Mouse (Mus musculus) embryonic facial prominence, embryonic 11.5 days (tissue): ENCODE data around the gene Rnaseh2b. TPM values are rescaled to one million over a fixed set of nuclear protein-coding genes. Genes with fewer than 3 reads are reported as not detected.

ENCODE experiments used
- ATAC-seq: fragments of 200-750 bp; cut with Nextera tagmentation; replicated peaks from 2 replicates; pipeline ENCODE4 v1.8.0; 2017; ENCODE audit warnings: low read depth; ENCODE audit not compliant: insufficient number of reproducible peaks, low FRiP score, low TSS enrichment
- DNase-seq: peaks from one replicate; pipeline ENCODE4 v3.0.0-alpha.2; 2015; ENCODE audit warnings: low spot score
- H3K27ac ChIP-seq: fragments of 300-500 bp; sonication (generic); replicated peaks from 2 replicates; pipeline ENCODE4 v1.5.1; 2014; ENCODE audit warnings: mild to moderate bottlenecking, low read depth, low read length, control low read depth
- H3K27me3 ChIP-seq: fragments of 300-500 bp; sonication (generic); 2 replicates; pipeline ENCODE4 v1.6.1; 2014; ENCODE audit warnings: mild to moderate bottlenecking, low read length, moderate library complexity, mixed read lengths; ENCODE audit not compliant: control insufficient read depth, insufficient read depth
- H3K36me3 ChIP-seq: fragments of 300-500 bp; sonication (generic); replicated peaks from 2 replicates; pipeline ENCODE4 v1.6.1; 2014; ENCODE audit warnings: low read depth, mild to moderate bottlenecking, low read length, moderate library complexity, mixed read lengths; ENCODE audit not compliant: control insufficient read depth, insufficient read depth
- H3K4me1 ChIP-seq: fragments of 300-500 bp; sonication (generic); 2 replicates; pipeline ENCODE4 v1.6.1; 2014; ENCODE audit warnings: low read length, mixed read lengths; ENCODE audit not compliant: control insufficient read depth, insufficient read depth
- H3K4me2 ChIP-seq: fragments of 300-500 bp; sonication (generic); 2 replicates; pipeline ENCODE4 v1.6.1; 2014; ENCODE audit warnings: low read depth, mild to moderate bottlenecking, control low read depth, low read length, moderate library complexity
- H3K4me3 ChIP-seq: fragments of 300-500 bp; sonication (generic); 2 replicates; pipeline ENCODE4 v1.5.1; 2014; ENCODE audit warnings: low read depth, low read length, control low read depth
- H3K9ac ChIP-seq: fragments of 300-500 bp; sonication (generic); replicated peaks from 2 replicates; pipeline ENCODE4 v1.6.1; 2014; ENCODE audit warnings: mild to moderate bottlenecking, control low read depth, low read length
- H3K9me3 ChIP-seq: fragments of 300-500 bp; sonication (generic); replicated peaks from 2 replicates; pipeline ENCODE4 v1.6.1; 2016; ENCODE audit warnings: mild to moderate bottlenecking, low read length, inconsistent platforms, mixed read lengths; ENCODE audit not compliant: control insufficient read depth
- WGBS: fragments of 180-500 bp; shearing (Covaris S2); extraction: QIAGEN DNeasy Blood & Tissue Kit; methylation state at CpG from one replicate; pipeline ENCODE4 v1.1.7; 2014; 5-methylcytosine and 5-hydroxymethylcytosine counted together
- polyA plus RNA-seq: library from polyadenylated mRNA; unstranded; fragments of >200 nt; fragmentation: Nextera tagmentation; extraction: Ambion mirVana; gene quantifications from 2 replicates; pipeline ENCODE4 v1.2.1, GENCODE M21; 2014

The Rnaseh2b gene
- polyA plus RNA-seq, 1 experiment from 2014 or later: 72.0 TPM

GRCm38 (mm10) chr14:62375694-62376093 lies 83.3 kb downstream of the Rnaseh2b start:
- Histone ChIP-seq H3K27ac (no peak overlapping the region), H3K4me2 (no peak overlapping the region), H3K9ac (no peak overlapping the region), H3K36me3 (no peaks in the 10 kb centered on the region), H3K27me3 (no peaks in the 10 kb centered on the region), H3K9me3 (no peaks in the 10 kb centered on the region), H3K4me3 (no peak overlapping the region), H3K4me1 (no peaks in the 10 kb centered on the region)
- no peak for DNase-seq
- no peak for ATAC-seq

- H3K4me1 ChIP-seq: no peaks in the 10 kb centered on the region
- no peaks in the 10 kb centered on the region for H3K27me3 ChIP-seq
- DNase-seq (no peak), ATAC-seq (no peak)
- H3K36me3 ChIP-seq: no peaks in the 10 kb centered on the region
- no peak overlapping the region for H3K4me3 ChIP-seq
- H3K9ac ChIP-seq: no peak overlapping the region
- no peaks in the 10 kb centered on the region for H3K9me3 ChIP-seq
- no peak overlapping the region for H3K4me2 ChIP-seq
- 88% methylated on average over 2 of the region's 2 CpGs for WGBS
- H3K27ac ChIP-seq: no peak overlapping the region
These were observed 83.7 kb downstream of the Rnaseh2b start for GRCm38 (mm10) chr14:62376115-62376514.

GRCm38 (mm10) chr14:62379391-62379790 lies 87.0 kb downstream of the Rnaseh2b start:
- Histone ChIP-seq H3K9ac (no peak overlapping the region), H3K9me3 (no peaks in the 10 kb centered on the region), H3K4me2 (no peak overlapping the region), H3K27ac (no peak overlapping the region), H3K36me3 (no peaks in the 10 kb centered on the region), H3K27me3 (no peaks in the 10 kb centered on the region), H3K4me3 (no peak overlapping the region), H3K4me1 (no peaks in the 10 kb centered on the region)
- DNase-seq: no peak
- 86% methylated on average over 2 of the region's 2 CpGs for WGBS
- ATAC-seq: no peak

GRCm38 (mm10) chr14:62380606-62381005 lies 88.2 kb downstream of the Rnaseh2b start:
- Histone ChIP-seq H3K27me3 (no peaks in the 10 kb centered on the region), H3K9me3 (no peaks in the 10 kb centered on the region), H3K27ac (no peak overlapping the region), H3K4me2 (no peak overlapping the region), H3K4me3 (no peak overlapping the region), H3K9ac (no peak overlapping the region), H3K36me3 (no peaks in the 10 kb centered on the region), H3K4me1 (no peaks in the 10 kb centered on the region)
- WGBS: 84% methylated on average over 6 of the region's 6 CpGs
- DNase-seq (no peak), ATAC-seq (no peak)

GRCm38 (mm10) chr14:62383109-62383508 lies 90.7 kb downstream of the Rnaseh2b start:
- WGBS: 81% methylated on average over 3 of the region's 3 CpGs
- Histone ChIP-seq H3K27me3 (no peaks in the 10 kb centered on the region), H3K4me2 (no peak overlapping the region), H3K4me1 (no peaks in the 10 kb centered on the region), H3K9ac (no peak overlapping the region), H3K27ac (no peak overlapping the region), H3K9me3 (no peaks in the 10 kb centered on the region), H3K4me3 (no peak overlapping the region), H3K36me3 (no peaks in the 10 kb centered on the region)
- ATAC-seq: no peak
- no peak for DNase-seq

GRCm38 (mm10) chr14:62383786-62384299 lies 91.5 kb downstream of the Rnaseh2b start:
- no peaks in the 10 kb centered on the region for H3K36me3 ChIP-seq
- H3K4me1 ChIP-seq: no peaks in the 10 kb centered on the region
- ATAC-seq: no peak
- H3K4me3 ChIP-seq: no peak overlapping the region
- no peak overlapping the region for H3K27ac ChIP-seq
- WGBS: 89% methylated on average over 3 of the region's 3 CpGs
- no peak overlapping the region for H3K4me2 ChIP-seq
- DNase-seq: no peak
- H3K9me3 ChIP-seq: no peaks in the 10 kb centered on the region
- no peaks in the 10 kb centered on the region for H3K27me3 ChIP-seq
- H3K9ac ChIP-seq: no peak overlapping the region

- Histone ChIP-seq H3K27ac (no peak overlapping the region), H3K9ac (no peak overlapping the region), H3K27me3 (no peaks in the 10 kb centered on the region), H3K4me3 (no peak overlapping the region), H3K4me1 (no peaks in the 10 kb centered on the region), H3K4me2 (no peak overlapping the region), H3K36me3 (no peaks in the 10 kb centered on the region), H3K9me3 (no peaks in the 10 kb centered on the region)
- no peak for DNase-seq
- 67% methylated on average over 6 of the region's 6 CpGs for WGBS
- no peak for ATAC-seq
These were observed 96.8 kb downstream of the Rnaseh2b start for GRCm38 (mm10) chr14:62389064-62389728.

- no peak overlapping the region for H3K9ac ChIP-seq
- no peak overlapping the region for H3K4me3 ChIP-seq
- ATAC-seq: no peak
- no peaks in the 10 kb centered on the region for H3K36me3 ChIP-seq
- no peak for DNase-seq
- 81% methylated on average over 9 of the region's 9 CpGs for WGBS
- H3K4me2 ChIP-seq: no peak overlapping the region
- H3K27me3 ChIP-seq: no peaks in the 10 kb centered on the region
- no peak overlapping the region for H3K27ac ChIP-seq
- no peaks in the 10 kb centered on the region for H3K9me3 ChIP-seq
- H3K4me1 ChIP-seq: no peaks in the 10 kb centered on the region
These were observed 97.5 kb downstream of the Rnaseh2b start for GRCm38 (mm10) chr14:62389729-62390536.
